Comparison of ENCODE assay signal across 27 mouse cellular contexts in genomic region chr16:22583401-22583800, GRCm38 (mm10).
DNase-seq lines count a peak whose midpoint lies in the region; ATAC-seq and TF ChIP-seq lines count a peak whose summit lies in the region.
"Had no signal": no experiment of that assay in that cellular context is flagged by ENCODE, and none has a peak within 500 bp of the region (broad histone marks: within the 10 kb centered on the region; RNA-seq: fewer than 3 reads in every experiment).

No protein-coding gene starts in this region.

- 72% methylated on average over 2 of the region's 2 CpGs for WGBS in heart, embryonic 10.5 days
- WGBS in kidney, embryonic 15.5 days = 63% methylated on average over 2 of the region's 2 CpGs

- DNase-seq in heart, embryonic 10.5 days (ENCODE audit: low spot score) = peak; percentile 7
- no peak for DNase-seq in heart, adult 18-20 months
- DNase-seq in kidney, adult 8-10 months = peak; percentile 32 to 59
- DNase-seq in layer of hippocampus, adult 2 months (ENCODE audit: low spot score in 2 of 2) = no peak
- no peak for DNase-seq in layer of hippocampus, adult 9-11 months
- DNase-seq in urinary bladder, postnatal 14 days (ENCODE audit: low spot score) = no peak
- DNase-seq: adrenal gland, adult 2 months; adrenal gland, postnatal 14 days; cerebellum, adult 11-12 months; cerebellum, adult 8-10 months; cerebellum, postnatal 10 days; cerebellum, postnatal 36 days; embryo, embryonic 11 days; gastrocnemius, adult 2 months; gastrocnemius, postnatal 14 days; heart, adult 2 months had no signal

- no peak overlapping the region for H3K9ac ChIP-seq in kidney, embryonic 15.5 days
- H3K9ac ChIP-seq: embryonic facial prominence, embryonic 13.5 days; forebrain, embryonic 12.5 days; hindbrain, embryonic 13.5 days had no signal

- no peak overlapping the region for H3K4me2 ChIP-seq in kidney, embryonic 15.5 days
- H3K4me2 ChIP-seq: embryonic facial prominence, embryonic 13.5 days; forebrain, embryonic 12.5 days; heart, embryonic 11.5 days; hindbrain, embryonic 13.5 days had no signal

- H3K27me3 ChIP-seq in heart, embryonic 10.5 days (ENCODE audit: insufficient read depth, poor library complexity, severe bottlenecking) = no peaks in the 10 kb centered on the region
- H3K27me3 ChIP-seq in kidney, embryonic 15.5 days = no peaks in the 10 kb centered on the region
- H3K27me3 ChIP-seq: embryonic facial prominence, embryonic 13.5 days; forebrain, embryonic 12.5 days had no signal

- no peaks in the 10 kb centered on the region for H3K9me3 ChIP-seq in heart, embryonic 10.5 days
- H3K9me3 ChIP-seq in kidney, embryonic 15.5 days (replicated peaks) = no peaks in the 10 kb centered on the region
- H3K9me3 ChIP-seq: embryonic facial prominence, embryonic 10.5 days; embryonic facial prominence, embryonic 13.5 days; forebrain, embryonic 12.5 days; hindbrain, embryonic 10.5 days; hindbrain, embryonic 13.5 days had no signal

- ATAC-seq in kidney, embryonic 15.5 days (replicated peaks; ENCODE audit: low FRiP score) = no peak
- ATAC-seq: CD4-positive, CD25-positive, alpha-beta regulatory T cell, adult 4 months; forebrain, embryonic 16.5 days; hindbrain, embryonic 16.5 days had no signal

- no peak overlapping the region for H3K27ac ChIP-seq in heart, embryonic 10.5 days
- H3K27ac ChIP-seq in kidney, embryonic 15.5 days = no peak overlapping the region
- 0 out of 2 replicates have a peak overlapping the region, but pooled peaks have one; percentile 43 for H3K27ac ChIP-seq in layer of hippocampus, adult 2 months
- H3K27ac ChIP-seq: embryonic facial prominence, embryonic 10.5 days; embryonic facial prominence, embryonic 13.5 days; forebrain, embryonic 12.5 days; gastrocnemius, adult 2 months; heart, adult 2 months; hindbrain, embryonic 10.5 days; hindbrain, embryonic 13.5 days had no signal

- H3K4me3 ChIP-seq in heart, embryonic 10.5 days = no peak overlapping the region
- H3K4me3 ChIP-seq in kidney, embryonic 15.5 days (replicated peaks) = no peak overlapping the region
- H3K4me3 ChIP-seq in layer of hippocampus, adult 2 months = no peak overlapping the region
- H3K4me3 ChIP-seq: embryonic facial prominence, embryonic 10.5 days; embryonic facial prominence, embryonic 13.5 days; erythroblast, embryonic 14.5 days; forebrain, embryonic 12.5 days; gastrocnemius, adult 2 months; heart, adult 2 months; hindbrain, embryonic 10.5 days; hindbrain, embryonic 13.5 days had no signal

- H3K4me1 ChIP-seq in heart, embryonic 10.5 days = no peaks in the 10 kb centered on the region; the same call in 1 of the 2 replicates
- H3K4me1 ChIP-seq in kidney, embryonic 15.5 days = no peaks in the 10 kb centered on the region

- H3K36me3 ChIP-seq in heart, embryonic 10.5 days = no peaks in the 10 kb centered on the region
- no peaks in the 10 kb centered on the region for H3K36me3 ChIP-seq in kidney, embryonic 15.5 days
- H3K36me3 ChIP-seq: embryonic facial prominence, embryonic 10.5 days; embryonic facial prominence, embryonic 13.5 days; forebrain, embryonic 12.5 days; hindbrain, embryonic 10.5 days; hindbrain, embryonic 13.5 days had no signal

- TF ChIP-seq CTCF in layer of hippocampus, adult 2 months (conservative IDR thresholded peaks at IDR 0.05) = no peak

Comparison
In these comparisons a context has a peak if more than half of its experiments do, and no peak if none do; other contexts are left out.
1. DNase-seq: peak in heart, embryonic 10.5 days (single experiment) and kidney, adult 8-10 months (2 of 2); none in heart, adult 18-20 months (0 of 2), layer of hippocampus, adult 2 months (0 of 2), layer of hippocampus, adult 9-11 months (single experiment) and urinary bladder, postnatal 14 days (single experiment).